Mouse (Mus musculus): ENCODE results near the gene Rnaset2b. TPM values are rescaled to one million over a fixed set of nuclear protein-coding genes. Genes with fewer than 3 reads are reported as not detected.

Rnaset2b gene
- 387 TPM for polyA plus RNA-seq (2017; shearing (Covaris generic))

GRCm38 (mm10) chr17:6970334-6970733, at the start of gene Rnaset2b:
Gene Rnaset2b (plus strand): TSS chr17:6970634.

GRCm38 (mm10) chr17:6947984-6948768, 22.3 kb upstream of the Rnaset2b start, which contains the start of gene Rsph3b:
Gene Rsph3b (minus strand): TSS chr17:6948682.

GRCm38 (mm10) chr17:6960776-6961175, 9.7 kb upstream of the Rnaset2b start, which contains the start of gene Tagap1:
Gene Tagap1 (minus strand): TSS chr17:6961156.

GRCm38 (mm10) chr17:6978287-6979248, 8.1 kb downstream of the Rnaset2b start, which contains the start of gene Gm49721:
Gene Gm49721 (plus strand): TSS chr17:6978904.

GRCm38 (mm10) chr17:7025257-7025656, 54.8 kb downstream of the Rnaset2b start, which contains the start of gene Gm1604a:
Gene Gm1604a (plus strand): TSS chr17:7025568.

Other genes starting within 250 kb of the Rnaset2b start
- gene Ezr, start 187.8 kb upstream of the Rnaset2b start, polyA plus RNA-seq (2017; shearing (Covaris generic)): 404 TPM
- gene Rsph3b, start 22.0 kb upstream of the Rnaset2b start, polyA plus RNA-seq (2017; shearing (Covaris generic)): 28.9 TPM
- gene Tagap1, start 9.5 kb upstream of the Rnaset2b start, polyA plus RNA-seq (2017; shearing (Covaris generic)): 11.3 TPM
- gene Gm49721, start 8.3 kb downstream of the Rnaset2b start, polyA plus RNA-seq (2017; shearing (Covaris generic)): 0.52 TPM
- gene Gm1604a, start 54.9 kb downstream of the Rnaset2b start, polyA plus RNA-seq (2017; shearing (Covaris generic)): not detected
- gene Rps6ka2, start 199.5 kb downstream of the Rnaset2b start, polyA plus RNA-seq (2017; shearing (Covaris generic)): 0.69 TPM